Mouse (Mus musculus) heart, adult 2 months (tissue): ENCODE data around the gene Fam160b1.

Experiments used
- CTCF ChIP-seq: fragments of 200-600 bp; IDR thresholded peaks from 2 replicates; pipeline ENCODE4 v1.8.1; 2022; ENCODE audit warnings: antibody characterized with exemption, mild to moderate bottlenecking, moderate library complexity
- POLR2A ChIP-seq: fragments of 200-500 bp; IDR thresholded peaks from 2 replicates; pipeline ENCODE4 v1.6.1; 2011; ENCODE audit warnings: mild to moderate bottlenecking, low read depth, low read length, control low read depth; ENCODE audit not compliant: insufficient read depth

DNA sequence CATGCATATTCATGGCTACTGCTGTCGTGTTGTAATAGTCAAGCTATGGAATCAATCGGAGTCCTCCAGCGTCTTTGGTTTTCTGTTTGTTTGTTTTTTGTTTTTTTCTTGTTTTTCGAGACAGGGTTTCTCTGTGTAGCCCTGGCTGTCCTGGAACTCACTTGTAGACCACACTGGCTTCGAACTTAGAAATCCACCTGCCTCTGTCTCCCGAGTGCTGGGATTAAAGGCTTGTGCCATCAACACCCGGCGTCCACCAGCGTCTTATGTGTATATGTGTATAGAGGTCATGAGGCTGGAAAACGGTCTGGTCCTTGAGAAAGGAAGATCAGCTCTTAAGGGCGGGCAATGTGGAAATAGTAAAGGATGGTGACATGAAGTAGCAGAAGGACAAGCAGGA lies 6.4 kb upstream of the Fam160b1 start:
- TF ChIP-seq CTCF (no peak), POLR2A (no peak)
